Mouse (Mus musculus) megakaryocyte, embryonic 14.5 days (primary cell): ENCODE measurements around the gene Abhd6. TPM values are rescaled to one million over a fixed set of nuclear protein-coding genes. Genes with fewer than 3 reads are reported as not detected.

ENCODE experiments used
- H3K27me3 ChIP-seq: replicated peaks from 2 replicates; pipeline ENCODE3; 2012; ENCODE audit warnings: inconsistent platforms
- H3K36me3 ChIP-seq: replicated peaks from 2 replicates; pipeline ENCODE3; 2012; ENCODE audit warnings: low read length, inconsistent platforms, mixed read lengths
- H3K4me1 ChIP-seq: 2 replicates; pipeline ENCODE4 v1.6.1; 2012; ENCODE audit warnings: inconsistent platforms
- H3K4me3 ChIP-seq: replicated peaks from 2 replicates; pipeline ENCODE3; 2012; ENCODE audit warnings: moderate library complexity, mild to moderate bottlenecking, inconsistent platforms
- H3K9me3 ChIP-seq: 2 replicates; pipeline ENCODE4 v1.6.1; 2012; ENCODE audit warnings: inconsistent platforms
- FLI1 ChIP-seq: IDR thresholded peaks from 2 replicates; pipeline ENCODE4 v1.6.1; 2012; ENCODE audit warnings: low read length, inconsistent platforms, mixed read lengths
- GATA1 ChIP-seq: IDR thresholded peaks from 3 replicates; pipeline ENCODE4 v1.6.1; 2012; ENCODE audit warnings: mixed read lengths, low read length, inconsistent platforms, borderline replicate concordance
- polyA plus RNA-seq: library from polyadenylated mRNA; stranded (reverse); fragments of >175 nt; gene quantifications from 2 replicates; pipeline ENCODE4 v1.2.3, GENCODE M21; 2012; ENCODE audit warnings: low replicate concordance; ENCODE audit not compliant: insufficient read depth

Abhd6 gene
- polyA plus RNA-seq, 1 experiment, result not detected

- no peaks in the 10 kb centered on the region for H3K36me3 ChIP-seq
Observed at GRCm38 (mm10) chr14:8054310-8055102, 51.8 kb downstream of the Abhd6 start.

GRCm38 (mm10) chr14:8056076-8056475, 53.4 kb downstream of the Abhd6 start:
- H3K4me1 ChIP-seq, result no peaks in the 10 kb centered on the region
- no peaks in the 10 kb centered on the region for H3K36me3 ChIP-seq
- TF ChIP-seq GATA1 (no peak), FLI1 (no peak)
- H3K4me3 ChIP-seq, result no peak overlapping the region
- no peaks in the 10 kb centered on the region for H3K27me3 ChIP-seq
- H3K9me3 ChIP-seq, result no peaks in the 10 kb centered on the region

More at GRCm38 (mm10) chr14:8054310-8055102, 51.8 kb downstream of the Abhd6 start:
- Histone ChIP-seq H3K4me1 (peaks cover 3% of the 10 kb centered on the region; the same call in 1 of the 2 replicates), H3K4me3 (no peak overlapping the region), H3K27me3 (no peaks in the 10 kb centered on the region), H3K9me3 (no peaks in the 10 kb centered on the region)
- TF ChIP-seq FLI1 (no peak), GATA1 (no peak)

- no peaks in the 10 kb centered on the region for H3K9me3 ChIP-seq
- no peaks in the 10 kb centered on the region for H3K36me3 ChIP-seq
- no peaks in the 10 kb centered on the region for H3K27me3 ChIP-seq
- TF ChIP-seq FLI1, result no peak
- TF ChIP-seq GATA1, result no peak
- peaks cover 32% of the 10 kb centered on the region for H3K4me1 ChIP-seq
- no peak overlapping the region for H3K4me3 ChIP-seq
Observed at GRCm38 (mm10) chr14:8059938-8060337, 57.2 kb downstream of the Abhd6 start.

GRCm38 (mm10) chr14:8062076-8062475, 59.4 kb downstream of the Abhd6 start:
- Histone ChIP-seq H3K27me3 (peaks cover 14% of the 10 kb centered on the region), H3K36me3 (no peaks in the 10 kb centered on the region), H3K4me3 (no peak overlapping the region), H3K4me1 (peaks cover 32% of the 10 kb centered on the region), H3K9me3 (no peaks in the 10 kb centered on the region)
- TF ChIP-seq GATA1 (no peak), FLI1 (no peak)

- H3K27me3 ChIP-seq, result peaks cover 17% of the 10 kb centered on the region
Observed at GRCm38 (mm10) chr14:8062537-8063301, 60.0 kb downstream of the Abhd6 start.

GRCm38 (mm10) chr14:8063835-8064785, 61.4 kb downstream of the Abhd6 start:
- H3K4me3 ChIP-seq, result peak overlapping the region; percentile 35
- no peak for TF ChIP-seq FLI1
- TF ChIP-seq GATA1, result no peak

More at GRCm38 (mm10) chr14:8062537-8063301, 60.0 kb downstream of the Abhd6 start:
- no peak for TF ChIP-seq FLI1
- no peak for TF ChIP-seq GATA1
- Histone ChIP-seq H3K36me3 (no peaks in the 10 kb centered on the region), H3K4me3 (no peak overlapping the region), H3K9me3 (no peaks in the 10 kb centered on the region), H3K4me1 (peaks cover 32% of the 10 kb centered on the region)

GRCm38 (mm10) chr14:8080165-8080679, 77.5 kb downstream of the Abhd6 start, which contains the start of gene Rpp14:
Gene Rpp14 (plus strand): TSS chr14:8080367.
- Histone ChIP-seq H3K36me3 (peaks cover 24% of the 10 kb centered on the region), H3K27me3 (no peaks in the 10 kb centered on the region), H3K4me1 (peaks cover 32% of the 10 kb centered on the region), H3K4me3 (peak within 1 kb of the TSS; percentile 97), H3K9me3 (peaks cover 10% of the 10 kb centered on the region)
- TF ChIP-seq GATA1 (no peak), FLI1 (no peak)

More at GRCm38 (mm10) chr14:8063835-8064785, 61.4 kb downstream of the Abhd6 start:
- peaks cover 32% of the 10 kb centered on the region for H3K4me1 ChIP-seq
- H3K27me3 ChIP-seq, result peaks cover 17% of the 10 kb centered on the region
- H3K9me3 ChIP-seq, result no peaks in the 10 kb centered on the region
- H3K36me3 ChIP-seq, result no peaks in the 10 kb centered on the region

GRCm38 (mm10) chr14:8080718-8081117, 78.0 kb downstream of the Abhd6 start:
- peak overlapping the region; percentile 97 for H3K4me3 ChIP-seq
- peaks cover 27% of the 10 kb centered on the region for H3K4me1 ChIP-seq
- peaks cover 29% of the 10 kb centered on the region for H3K36me3 ChIP-seq
- peaks cover 6% of the 10 kb centered on the region; the same call in 1 of the 2 replicates for H3K9me3 ChIP-seq
- no peaks in the 10 kb centered on the region for H3K27me3 ChIP-seq
- no peak for TF ChIP-seq GATA1
- no peak for TF ChIP-seq FLI1

- Histone ChIP-seq H3K36me3 (peaks cover 51% of the 10 kb centered on the region), H3K27me3 (no peaks in the 10 kb centered on the region), H3K9me3 (no peaks in the 10 kb centered on the region), H3K4me1 (peaks cover 22% of the 10 kb centered on the region), H3K4me3 (no peak overlapping the region)
- TF ChIP-seq FLI1 (no peak), GATA1 (no peak)
Observed at GRCm38 (mm10) chr14:8082949-8083348, 80.2 kb downstream of the Abhd6 start.
